Mouse (Mus musculus) lung, embryonic 16.5 days (tissue): ENCODE measurements around the gene Xlr3b. TPM values are rescaled to one million over a fixed set of nuclear protein-coding genes. Genes with fewer than 3 reads are reported as not detected.
"Not testable (repeated sequence)": the region's sequence is repeated elsewhere in the genome, so short reads cannot be mapped to it uniquely, and the experiment has no call there.

Experiments
- ATAC-seq: fragments of 200-750 bp; cut with Nextera tagmentation; 2 replicates; pipeline ENCODE4 v1.8.0; 2017; ENCODE audit warnings: low read depth, mild to moderate bottlenecking, moderate library complexity
- H3K27ac ChIP-seq: fragments of 300-500 bp; sonication (generic); 2 replicates; pipeline ENCODE4 v1.5.1; 2014; ENCODE audit warnings: mild to moderate bottlenecking, control low read depth, low read length
- H3K27me3 ChIP-seq: fragments of 300-500 bp; sonication (generic); 2 replicates; pipeline ENCODE4 v1.6.1; 2014; ENCODE audit warnings: low read depth, low read length, mixed read lengths; ENCODE audit not compliant: control insufficient read depth, insufficient read depth
- H3K36me3 ChIP-seq: fragments of 300-500 bp; sonication (generic); 2 replicates; pipeline ENCODE4 v1.6.1; 2014; ENCODE audit warnings: low read length; ENCODE audit not compliant: control insufficient read depth, insufficient read depth
- H3K4me1 ChIP-seq: fragments of 300-500 bp; sonication (generic); replicated peaks from 2 replicates; pipeline ENCODE4 v1.6.1; 2014; ENCODE audit warnings: low read length, mixed read lengths; ENCODE audit not compliant: control insufficient read depth, insufficient read depth
- H3K4me2 ChIP-seq: fragments of 300-500 bp; sonication (generic); 2 replicates; pipeline ENCODE4 v1.6.1; 2014; ENCODE audit warnings: low read depth, low read length, control low read depth
- H3K4me3 ChIP-seq: fragments of 300-500 bp; sonication (generic); 2 replicates; pipeline ENCODE4 v1.5.1; 2014; ENCODE audit warnings: mild to moderate bottlenecking, low read length, control low read depth
- H3K9ac ChIP-seq: fragments of 300-500 bp; sonication (generic); 2 replicates; pipeline ENCODE4 v1.6.1; 2014; ENCODE audit warnings: low read length, control low read depth
- H3K9me3 ChIP-seq: fragments of 300-500 bp; sonication (generic); 2 replicates; pipeline ENCODE4 v1.6.1; 2016; ENCODE audit warnings: low read length; ENCODE audit not compliant: control insufficient read depth
- WGBS: fragments of 180-500 bp; shearing (Covaris S2); extraction: QIAGEN DNeasy Blood & Tissue Kit; methylation state at CpG from one replicate; pipeline ENCODE4 v1.1.7; 2014; 5-methylcytosine and 5-hydroxymethylcytosine counted together
- polyA plus RNA-seq: library from polyadenylated mRNA; unstranded; fragments of >200 nt; fragmentation: Nextera tagmentation; extraction: Ambion mirVana; gene quantifications from 2 replicates; pipeline ENCODE4 v1.2.1, GENCODE M21; 2015

Gene Xlr3b
- polyA plus RNA-seq, 1 experiment from 2014 or later: 8.4 TPM

GRCm38 (mm10) chrX:73229288-73229687 lies 37.3 kb downstream of the Xlr3b start:
- no peak for ATAC-seq
- Histone ChIP-seq H3K9ac (peak overlapping the region; percentile 70), H3K27me3 (no peaks in the 10 kb centered on the region), H3K4me1 (0 out of 2 replicates have a peak, but pooled peaks cover 2% of the 10 kb centered on the region), H3K36me3 (no peaks in the 10 kb centered on the region), H3K27ac (no peak overlapping the region), H3K4me3 (peak overlapping the region; percentile 62), H3K9me3 (no peaks in the 10 kb centered on the region), H3K4me2 (peak overlapping the region; percentile 76)
- 33% methylated on average over 3 of the region's 3 CpGs for WGBS

- H3K9me3 ChIP-seq, H3K27me3 ChIP-seq, H3K4me3 ChIP-seq, H3K9ac ChIP-seq, H3K36me3 ChIP-seq, H3K27ac ChIP-seq, H3K4me1 ChIP-seq, ATAC-seq, H3K4me2 ChIP-seq: not testable (repeated sequence)
- 78% methylated on average over 9 of the region's 14 CpGs for WGBS
Measured at GRCm38 (mm10) chrX:73242821-73243325, 50.9 kb downstream of the Xlr3b start, which contains the start of gene Xlr4c. Gene Xlr4c (minus strand): TSS chrX:73243130.

Other genes with a start within 250 kb of the Xlr3b start
- 8.7 and 10.1 TPM in 2 replicates for gene Zfp185, start 204.9 kb upstream of the Xlr3b start, polyA plus RNA-seq
- not detected in 2 replicates for gene Pnma5, start 155.1 kb upstream of the Xlr3b start, polyA plus RNA-seq
- gene Pnma3, start 127.4 kb upstream of the Xlr3b start, polyA plus RNA-seq: 0.10 and 0.15 TPM in 2 replicates
- 1.6 and 2.7 TPM in 2 replicates for gene Xlr4a, start 109.7 kb upstream of the Xlr3b start, polyA plus RNA-seq
- 2.4 and 4.6 TPM in 2 replicates for gene Xlr3a, start 95.1 kb upstream of the Xlr3b start, polyA plus RNA-seq
- gene Gm14685, start 75.2 kb upstream of the Xlr3b start, polyA plus RNA-seq: not detected in 2 replicates
- not detected in 2 replicates for gene Xlr5b, start 43.4 kb upstream of the Xlr3b start, polyA plus RNA-seq
- not detected in 2 replicates for gene DXBay18, start 42.8 kb upstream of the Xlr3b start, polyA plus RNA-seq
- not detected in 2 replicates for gene Spin2d, start 15.2 kb upstream of the Xlr3b start, polyA plus RNA-seq
- gene Xlr4b, start 22.1 kb downstream of the Xlr3b start, polyA plus RNA-seq: 0.65 and 1.3 TPM in 2 replicates
- 10.5 TPM in 2 replicates for gene F8a, start 36.1 kb downstream of the Xlr3b start, polyA plus RNA-seq
- gene Xlr4c, start 50.9 kb downstream of the Xlr3b start, polyA plus RNA-seq: 0.24 and 0.83 TPM in 2 replicates
- gene Xlr3c, start 73.2 kb downstream of the Xlr3b start, polyA plus RNA-seq: not detected in 2 replicates
- 0.24 TPM in 1 of 2 replicates, not detected in the other for gene Xlr5a, start 100.8 kb downstream of the Xlr3b start, polyA plus RNA-seq
- gene Xlr5c, start 100.8 kb downstream of the Xlr3b start, polyA plus RNA-seq: not detected in 2 replicates
- gene Gm45015, start 144.6 kb downstream of the Xlr3b start, polyA plus RNA-seq: not detected in 2 replicates
- gene Zfp275, start 150.4 kb downstream of the Xlr3b start, polyA plus RNA-seq: 12.9 and 13.8 TPM in 2 replicates
- gene Gm18336, start 206.5 kb downstream of the Xlr3b start, polyA plus RNA-seq: not detected in 2 replicates
- 0.13 and 0.14 TPM in 2 replicates for gene Zfp92, start 218.9 kb downstream of the Xlr3b start, polyA plus RNA-seq
- not detected in 2 replicates for gene Trex2, start 243.1 kb downstream of the Xlr3b start, polyA plus RNA-seq